In genomic region chr3:32553061-32553460, GRCm38 (mm10) we compare ENCODE assay signal across 9 mouse cellular contexts. TPM values are rescaled to one million over a fixed set of nuclear protein-coding genes. Genes with fewer than 3 reads are reported as not detected.
DNase-seq lines count a peak whose midpoint lies in the region; ATAC-seq and TF ChIP-seq lines count a peak whose summit lies in the region.
"Had no signal": no experiment of that assay in that cellular context is flagged by ENCODE, and none has a peak within 500 bp of the region (broad histone marks: within the 10 kb centered on the region; RNA-seq: fewer than 3 reads in every experiment).

No protein-coding gene starts in this region.

- TF ChIP-seq CTCF in liver, adult 2 months (IDR thresholded peaks at IDR 0.05; ENCODE audit: low read depth, low read length): peak; percentile 42; the same call in 1 of the 2 replicates

- no peak for ATAC-seq in CD4-positive, CD25-positive, alpha-beta regulatory T cell, adult 4 months
- no peak for ATAC-seq in embryonic facial prominence, embryonic 14.5 days (ENCODE audit: low read depth)

- no peaks in the 10 kb centered on the region for H3K4me1 ChIP-seq in liver, adult 2 months (ENCODE audit: control insufficient read depth, insufficient read depth, low read length)
- H3K4me1 ChIP-seq in embryonic facial prominence, embryonic 14.5 days (ENCODE audit: control insufficient read depth, insufficient read depth, low read length): no peaks in the 10 kb centered on the region
- H3K4me1 ChIP-seq: midbrain, embryonic 10.5 days had no signal

- no peaks in the 10 kb centered on the region for H3K9me3 ChIP-seq in embryonic facial prominence, embryonic 14.5 days (ENCODE audit: control insufficient read depth, low read length)
- H3K9me3 ChIP-seq: midbrain, embryonic 10.5 days had no signal

- DNase-seq in CD4-positive, CD25-positive, alpha-beta regulatory T cell, adult 2 months (ENCODE audit: low read depth, low spot score): peak; percentile 29
- no peak for DNase-seq in liver, adult 2 months (ENCODE audit: extremely low read depth, low read depth, low spot score)
- no peak for DNase-seq in liver
- DNase-seq in embryonic facial prominence, embryonic 14.5 days (ENCODE audit: low spot score): peak; percentile 15
- DNase-seq in retina, postnatal 1 day: peak; percentile 8
- DNase-seq in urinary bladder, adult 2 months (ENCODE audit: low spot score): no peak
- no peak for DNase-seq in cerebellum, adult 11-12 months

- no peaks in the 10 kb centered on the region for H3K27me3 ChIP-seq in liver, adult 2 months (ENCODE audit: control insufficient read depth, insufficient read depth, low read length)
- H3K27me3 ChIP-seq in embryonic facial prominence, embryonic 14.5 days (replicated peaks; ENCODE audit: control insufficient read depth, insufficient read depth, low read length): no peaks in the 10 kb centered on the region

- H3K4me3 ChIP-seq in liver, adult 2 months (ENCODE audit: insufficient read depth, low read depth, low read length): no peak overlapping the region
- H3K4me3 ChIP-seq in embryonic facial prominence, embryonic 14.5 days (ENCODE audit: low read depth, low read length): no peak overlapping the region
- H3K4me3 ChIP-seq: midbrain, embryonic 10.5 days had no signal

- H3K79me2 ChIP-seq in liver, adult 2 months (ENCODE audit: control insufficient read depth, insufficient read depth, low read length): no peaks in the 10 kb centered on the region

- H3K27ac ChIP-seq in liver, adult 2 months (replicated peaks; ENCODE audit: insufficient read depth, low read depth, low read length): no peak overlapping the region
- no peak overlapping the region for H3K27ac ChIP-seq in embryonic facial prominence, embryonic 14.5 days (replicated peaks; ENCODE audit: low read depth, low read length)
- H3K27ac ChIP-seq: midbrain, embryonic 10.5 days had no signal

- peaks cover 41% of the 10 kb centered on the region for H3K36me3 ChIP-seq in liver, adult 2 months (ENCODE audit: control insufficient read depth, insufficient read depth, low read length)
- H3K36me3 ChIP-seq in embryonic facial prominence, embryonic 14.5 days (ENCODE audit: control insufficient read depth, insufficient read depth, low read length): peaks cover 46% of the 10 kb centered on the region

- TF ChIP-seq POLR2A in liver, adult 2 months (IDR thresholded peaks at IDR 0.05; ENCODE audit: extremely low read depth, insufficient read depth, low read length): no peak

- WGBS in liver, adult 2 months: 91% methylated on average over 1 of the region's 1 CpGs
- WGBS in embryonic facial prominence, embryonic 14.5 days: 100% methylated on average over 1 of the region's 1 CpGs

- H3K9ac ChIP-seq in liver, adult 2 months (ENCODE audit: low read depth, low read length): no peak overlapping the region
- H3K9ac ChIP-seq in embryonic facial prominence, embryonic 14.5 days (ENCODE audit: low read depth, low read length): no peak overlapping the region

- H3K4me2 ChIP-seq in embryonic facial prominence, embryonic 14.5 days (ENCODE audit: low read depth, low read length): no peak overlapping the region

RNA-seq across cellular contexts. Expression of gene Mfn1, which starts 23.8 kb away (rescaled TPM):
- polyA plus RNA-seq in CD4-positive, CD25-positive, alpha-beta regulatory T cell, adult 4 months (2017; shearing (Covaris generic)): 10 to 100 TPM; 10.2 to 12.0 TPM
- 39.7 and 45.0 TPM in 2 replicates for total RNA-seq in liver, adult 2 months (2014; rRNA removed)
- polyA plus RNA-seq in liver, adult 2 months (2012; rRNA removed): 10.1 and 11.6 TPM in 2 replicates
- 25.1 and 27.8 TPM in 2 replicates for polyA plus RNA-seq in embryonic facial prominence, embryonic 14.5 days (2014; fragmentation: Nextera tagmentation; extraction: Ambion mirVana)
- 40.2 and 56.0 TPM in 2 replicates for polyA plus RNA-seq in urinary bladder, adult 2 months (2012; rRNA removed)

RNA-seq across cellular contexts. Expression of gene Zfp639, which starts 43.0 kb away (rescaled TPM):
- polyA plus RNA-seq in CD4-positive, CD25-positive, alpha-beta regulatory T cell, adult 4 months (2017; shearing (Covaris generic)): 10 to 100 TPM; 27.6 to 28.4 TPM
- 23.6 and 24.2 TPM in 2 replicates for total RNA-seq in liver, adult 2 months (2014; rRNA removed)
- 7.6 and 10.8 TPM in 2 replicates for polyA plus RNA-seq in liver, adult 2 months (2012; rRNA removed)
- polyA plus RNA-seq in embryonic facial prominence, embryonic 14.5 days (2014; fragmentation: Nextera tagmentation; extraction: Ambion mirVana): 35.4 and 42.2 TPM in 2 replicates
- 36.3 and 40.9 TPM in 2 replicates for polyA plus RNA-seq in urinary bladder, adult 2 months (2012; rRNA removed)

Comparison
In these comparisons a context has a peak if more than half of its experiments do, and no peak if none do; other contexts are left out.
1. DNase-seq: peak in CD4-positive, CD25-positive, alpha-beta regulatory T cell, adult 2 months (single experiment), embryonic facial prominence, embryonic 14.5 days (single experiment) and retina, postnatal 1 day (single experiment); none in liver, adult 2 months (single experiment), liver (single experiment), urinary bladder, adult 2 months (single experiment) and cerebellum, adult 11-12 months (single experiment).